Mouse (Mus musculus): ENCODE measurements around the gene Gja4. TPM values are rescaled to one million over a fixed set of nuclear protein-coding genes. Genes with fewer than 3 reads are reported as not detected.

Gene Gja4
- polyA plus RNA-seq, 1 experiment from 2014 or later = 20.9 TPM

DNA sequence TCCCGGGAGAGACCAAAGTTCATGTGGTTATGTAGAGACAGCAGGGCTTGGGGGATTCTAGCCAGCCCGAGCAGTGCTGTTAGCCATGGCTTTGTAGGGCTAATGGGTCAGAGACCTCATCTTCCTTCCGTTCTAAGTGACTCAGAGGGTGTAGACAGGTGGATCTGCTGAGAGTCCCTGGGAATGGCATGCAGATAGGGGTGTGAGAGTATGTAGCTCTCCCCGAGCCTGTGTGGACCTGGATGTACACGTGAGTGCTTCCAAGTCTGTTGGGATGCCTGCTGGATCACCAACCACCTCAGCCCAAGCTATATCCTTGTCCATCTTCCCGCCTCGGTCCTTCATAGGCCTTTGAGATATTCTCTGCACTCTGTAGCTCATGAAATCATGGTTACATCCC, 14.5 kb upstream of the Gja4 start:
- H3K9me3 ChIP-seq (replicated peaks; ENCODE audit: control insufficient read depth, low read length) = no peaks in the 10 kb centered on the region
- H3K36me3 ChIP-seq (ENCODE audit: control insufficient read depth, insufficient read depth, low read length) = no peaks in the 10 kb centered on the region
- H3K4me2 ChIP-seq (ENCODE audit: low read length) = no peak overlapping the region
- DNase-seq (ENCODE audit: low spot score) (no peak), ATAC-seq (no peak)
- H3K4me3 ChIP-seq (ENCODE audit: low read depth, low read length) = no peak overlapping the region
- peaks cover 3% of the 10 kb centered on the region; the same call in 1 of the 2 replicates for H3K4me1 ChIP-seq (ENCODE audit: control insufficient read depth, insufficient read depth, low read length)
- H3K27me3 ChIP-seq (replicated peaks; ENCODE audit: control insufficient read depth, insufficient read depth, low read length) = peaks cover 37% of the 10 kb centered on the region
- H3K27ac ChIP-seq (ENCODE audit: low read depth, low read length) = no peak overlapping the region
- WGBS = 75% methylated on average over 7 of the region's 7 CpGs
- no peak overlapping the region for H3K9ac ChIP-seq (ENCODE audit: low read length)

GRCm38 (mm10) chr4:127327749-127328148, 13.9 kb upstream of the Gja4 start:
- H3K27me3 ChIP-seq (replicated peaks; ENCODE audit: control insufficient read depth, insufficient read depth, low read length) = peaks cover 37% of the 10 kb centered on the region

GRCm38 (mm10) chr4:127327258-127327657, 13.4 kb upstream of the Gja4 start:
- no peak overlapping the region for H3K4me3 ChIP-seq (ENCODE audit: low read depth, low read length)
- H3K9ac ChIP-seq (ENCODE audit: low read length) = no peak overlapping the region
- ATAC-seq (no peak), DNase-seq (ENCODE audit: low spot score) (no peak)
- H3K4me1 ChIP-seq (ENCODE audit: control insufficient read depth, insufficient read depth, low read length) = peaks cover 3% of the 10 kb centered on the region; the same call in 1 of the 2 replicates
- H3K27me3 ChIP-seq (replicated peaks; ENCODE audit: control insufficient read depth, insufficient read depth, low read length) = peaks cover 37% of the 10 kb centered on the region
- no peaks in the 10 kb centered on the region for H3K36me3 ChIP-seq (ENCODE audit: control insufficient read depth, insufficient read depth, low read length)
- 69% methylated on average over 7 of the region's 7 CpGs for WGBS
- H3K27ac ChIP-seq (ENCODE audit: low read depth, low read length) = no peak overlapping the region
- no peak overlapping the region for H3K4me2 ChIP-seq (ENCODE audit: low read length)
- no peaks in the 10 kb centered on the region for H3K9me3 ChIP-seq (replicated peaks; ENCODE audit: control insufficient read depth, low read length)

More at GRCm38 (mm10) chr4:127327749-127328148, 13.9 kb upstream of the Gja4 start:
- 76% methylated on average over 6 of the region's 6 CpGs for WGBS
- no peak overlapping the region for H3K4me3 ChIP-seq (ENCODE audit: low read depth, low read length)
- H3K27ac ChIP-seq (ENCODE audit: low read depth, low read length) = no peak overlapping the region
- peaks cover 3% of the 10 kb centered on the region; the same call in 1 of the 2 replicates for H3K4me1 ChIP-seq (ENCODE audit: control insufficient read depth, insufficient read depth, low read length)
- no peaks in the 10 kb centered on the region for H3K36me3 ChIP-seq (ENCODE audit: control insufficient read depth, insufficient read depth, low read length)
- no peak for DNase-seq (ENCODE audit: low spot score)
- H3K4me2 ChIP-seq (ENCODE audit: low read length) = no peak overlapping the region
- no peak overlapping the region for H3K9ac ChIP-seq (ENCODE audit: low read length)
- no peaks in the 10 kb centered on the region for H3K9me3 ChIP-seq (replicated peaks; ENCODE audit: control insufficient read depth, low read length)
- no peak for ATAC-seq

- no peaks in the 10 kb centered on the region for H3K36me3 ChIP-seq (ENCODE audit: control insufficient read depth, insufficient read depth, low read length)
- no peak overlapping the region for H3K27ac ChIP-seq (ENCODE audit: low read depth, low read length)
- H3K4me3 ChIP-seq (ENCODE audit: low read depth, low read length) = no peak overlapping the region
- H3K9ac ChIP-seq (ENCODE audit: low read length) = no peak overlapping the region
- ATAC-seq = no peak
- WGBS = 85% methylated on average over 5 of the region's 5 CpGs
- no peak overlapping the region for H3K4me2 ChIP-seq (ENCODE audit: low read length)
- peaks cover 18% of the 10 kb centered on the region for H3K27me3 ChIP-seq (replicated peaks; ENCODE audit: control insufficient read depth, insufficient read depth, low read length)
- no peaks in the 10 kb centered on the region for H3K4me1 ChIP-seq (ENCODE audit: control insufficient read depth, insufficient read depth, low read length)
- DNase-seq (ENCODE audit: low spot score) = no peak
- H3K9me3 ChIP-seq (replicated peaks; ENCODE audit: control insufficient read depth, low read length) = no peaks in the 10 kb centered on the region
Measured at GRCm38 (mm10) chr4:127325276-127325675, 11.4 kb upstream of the Gja4 start.

DNA sequence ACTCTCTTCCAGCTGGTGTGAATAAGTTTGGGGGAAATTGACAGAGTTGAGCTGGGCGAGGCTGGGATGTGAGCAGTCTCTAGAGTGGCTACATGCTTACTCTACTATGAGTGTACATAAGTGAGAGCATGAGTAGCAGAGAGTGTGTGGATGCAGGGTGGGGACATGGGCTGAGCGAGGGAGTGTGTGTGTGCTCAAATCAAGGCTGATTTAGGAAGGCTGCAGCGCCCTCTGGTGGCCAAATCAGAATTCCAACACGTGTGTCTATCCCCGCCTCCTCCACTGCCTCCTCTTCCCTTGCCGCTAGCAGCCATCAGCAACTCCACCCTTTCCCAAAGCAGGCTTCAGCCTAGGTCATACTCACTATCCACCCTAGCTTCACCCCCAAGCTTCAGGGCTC, 10.9 kb upstream of the Gja4 start:
- no peak overlapping the region for H3K4me3 ChIP-seq (ENCODE audit: low read depth, low read length)
- no peaks in the 10 kb centered on the region for H3K4me1 ChIP-seq (ENCODE audit: control insufficient read depth, insufficient read depth, low read length)
- DNase-seq (ENCODE audit: low spot score) = peak; percentile 92
- no peaks in the 10 kb centered on the region for H3K9me3 ChIP-seq (replicated peaks; ENCODE audit: control insufficient read depth, low read length)
- peak; percentile 55; the same call in 1 of the 2 replicates for ATAC-seq
- WGBS = 6% methylated on average over 6 of the region's 6 CpGs
- no peak overlapping the region for H3K9ac ChIP-seq (ENCODE audit: low read length)
- no peaks in the 10 kb centered on the region for H3K36me3 ChIP-seq (ENCODE audit: control insufficient read depth, insufficient read depth, low read length)
- no peak overlapping the region for H3K4me2 ChIP-seq (ENCODE audit: low read length)
- H3K27me3 ChIP-seq (replicated peaks; ENCODE audit: control insufficient read depth, insufficient read depth, low read length) = peaks cover 13% of the 10 kb centered on the region; the same call in 1 of the 2 replicates
- no peak overlapping the region for H3K27ac ChIP-seq (ENCODE audit: low read depth, low read length)

- DNase-seq (ENCODE audit: low spot score) (no peak), ATAC-seq (no peak)
- H3K4me2 ChIP-seq (ENCODE audit: low read length) = no peak overlapping the region
- peaks cover 12% of the 10 kb centered on the region; the same call in 1 of the 2 replicates for H3K27me3 ChIP-seq (replicated peaks; ENCODE audit: control insufficient read depth, insufficient read depth, low read length)
- WGBS = 74% methylated on average over 10 of the region's 10 CpGs
- H3K9me3 ChIP-seq (replicated peaks; ENCODE audit: control insufficient read depth, low read length) = no peaks in the 10 kb centered on the region
- H3K9ac ChIP-seq (ENCODE audit: low read length) = no peak overlapping the region
- no peak overlapping the region for H3K27ac ChIP-seq (ENCODE audit: low read depth, low read length)
- no peaks in the 10 kb centered on the region for H3K4me1 ChIP-seq (ENCODE audit: control insufficient read depth, insufficient read depth, low read length)
- no peaks in the 10 kb centered on the region for H3K36me3 ChIP-seq (ENCODE audit: control insufficient read depth, insufficient read depth, low read length)
- no peak overlapping the region for H3K4me3 ChIP-seq (ENCODE audit: low read depth, low read length)
Measured at GRCm38 (mm10) chr4:127324296-127324695, 10.5 kb upstream of the Gja4 start.

DNA sequence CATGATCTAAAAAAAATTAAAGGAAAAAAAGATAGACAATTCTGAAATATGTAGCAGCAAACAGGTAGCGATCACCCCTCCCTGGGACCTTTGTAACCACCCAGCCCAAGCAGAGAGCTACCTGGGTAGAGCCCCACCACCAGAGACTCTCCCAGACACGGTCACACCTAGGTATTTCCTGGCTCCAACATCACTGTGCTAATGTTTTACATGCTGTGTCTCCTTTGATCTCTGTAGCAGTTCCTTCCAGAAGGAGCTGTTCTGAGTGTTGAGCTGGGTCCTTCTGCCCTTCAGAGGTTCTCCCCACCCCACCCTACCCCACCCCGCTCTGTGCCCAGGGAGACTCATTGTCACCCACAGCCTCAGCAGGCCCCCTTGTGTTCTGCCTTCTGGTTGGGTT, 9.8 kb upstream of the Gja4 start:
- ATAC-seq (no peak), DNase-seq (ENCODE audit: low spot score) (no peak)
- peaks cover 12% of the 10 kb centered on the region; the same call in 1 of the 2 replicates for H3K27me3 ChIP-seq (replicated peaks; ENCODE audit: control insufficient read depth, insufficient read depth, low read length)
- no peaks in the 10 kb centered on the region for H3K4me1 ChIP-seq (ENCODE audit: control insufficient read depth, insufficient read depth, low read length)
- no peak overlapping the region for H3K4me3 ChIP-seq (ENCODE audit: low read depth, low read length)
- WGBS = 83% methylated on average over 3 of the region's 3 CpGs
- no peak overlapping the region for H3K9ac ChIP-seq (ENCODE audit: low read length)
- no peaks in the 10 kb centered on the region for H3K9me3 ChIP-seq (replicated peaks; ENCODE audit: control insufficient read depth, low read length)
- H3K36me3 ChIP-seq (ENCODE audit: control insufficient read depth, insufficient read depth, low read length) = no peaks in the 10 kb centered on the region
- no peak overlapping the region for H3K27ac ChIP-seq (ENCODE audit: low read depth, low read length)
- no peak overlapping the region for H3K4me2 ChIP-seq (ENCODE audit: low read length)

DNA sequence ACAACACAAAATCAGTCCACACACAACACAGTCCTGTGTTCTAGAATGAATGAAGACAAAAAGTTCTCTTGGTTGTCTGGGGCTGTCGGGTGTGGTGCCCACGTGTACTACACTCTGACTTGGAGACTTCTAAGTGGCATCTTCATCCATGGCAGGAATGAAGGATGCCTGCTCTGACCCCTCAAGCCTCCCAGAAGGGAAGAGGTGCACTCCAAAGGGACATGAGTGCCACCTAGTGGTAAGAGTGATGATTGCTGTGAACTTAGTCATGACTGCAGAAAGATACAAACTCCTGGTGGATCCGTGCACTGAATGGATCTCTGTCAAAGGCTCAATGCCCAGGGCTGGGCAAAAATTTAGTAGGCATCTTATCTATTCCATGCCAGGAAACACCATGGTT, 5.8 kb upstream of the Gja4 start:
- 3% methylated on average over 3 of the region's 3 CpGs for WGBS
- Histone ChIP-seq H3K9me3 (replicated peaks; ENCODE audit: control insufficient read depth, low read length) (no peaks in the 10 kb centered on the region), H3K27me3 (replicated peaks; ENCODE audit: control insufficient read depth, insufficient read depth, low read length) (no peaks in the 10 kb centered on the region), H3K27ac (ENCODE audit: low read depth, low read length) (no peak overlapping the region), H3K36me3 (ENCODE audit: control insufficient read depth, insufficient read depth, low read length) (no peaks in the 10 kb centered on the region), H3K4me2 (ENCODE audit: low read length) (no peak overlapping the region), H3K9ac (ENCODE audit: low read length) (no peak overlapping the region), H3K4me3 (ENCODE audit: low read depth, low read length) (no peak overlapping the region), H3K4me1 (ENCODE audit: control insufficient read depth, insufficient read depth, low read length) (no peaks in the 10 kb centered on the region)
- ATAC-seq (peak; percentile 57), DNase-seq (ENCODE audit: low spot score) (peak; percentile 83)

DNA sequence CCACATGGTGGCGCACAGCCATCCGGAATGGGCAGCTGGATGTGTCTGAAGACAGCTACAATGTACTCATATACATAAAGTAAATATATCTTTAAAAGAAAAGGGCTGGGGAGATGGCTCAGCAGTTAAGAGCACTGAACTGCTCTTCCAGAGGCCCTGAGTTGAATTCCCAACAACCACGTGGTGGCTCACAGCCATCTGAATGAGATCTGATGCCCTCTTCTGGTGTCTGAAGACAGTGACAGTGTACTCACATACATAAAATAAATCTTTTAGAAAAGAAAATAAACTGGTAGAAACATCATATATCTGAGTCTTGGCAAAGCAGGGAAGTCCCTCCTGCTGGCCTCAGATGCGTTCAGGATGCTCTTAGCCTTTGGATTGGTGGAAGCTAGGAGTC, 3.3 kb upstream of the Gja4 start:
- no peaks in the 10 kb centered on the region for H3K36me3 ChIP-seq (ENCODE audit: control insufficient read depth, insufficient read depth, low read length)
- no peak overlapping the region for H3K27ac ChIP-seq (ENCODE audit: low read depth, low read length)
- H3K4me3 ChIP-seq (ENCODE audit: low read depth, low read length) = no peak overlapping the region
- H3K4me2 ChIP-seq (ENCODE audit: low read length) = no peak overlapping the region
- no peak for ATAC-seq
- H3K9ac ChIP-seq (ENCODE audit: low read length) = no peak overlapping the region
- WGBS = 58% methylated on average over 4 of the region's 4 CpGs
- H3K27me3 ChIP-seq (replicated peaks; ENCODE audit: control insufficient read depth, insufficient read depth, low read length) = no peaks in the 10 kb centered on the region
- DNase-seq (ENCODE audit: low spot score) = peak; percentile 19
- no peaks in the 10 kb centered on the region for H3K9me3 ChIP-seq (replicated peaks; ENCODE audit: control insufficient read depth, low read length)
- no peaks in the 10 kb centered on the region for H3K4me1 ChIP-seq (ENCODE audit: control insufficient read depth, insufficient read depth, low read length)
